Mouse (Mus musculus) megakaryocyte-erythroid progenitor cell, adult 5 weeks (primary cell): ENCODE results near the gene Apol7a. TPM values are rescaled to one million over a fixed set of nuclear protein-coding genes. Genes with fewer than 3 reads are reported as not detected.

Experiments used
- polyA plus RNA-seq: library from polyadenylated mRNA; stranded (reverse); fragments of >175 nt; gene quantifications from 2 replicates; pipeline ENCODE4 v1.2.3, GENCODE M21; 2012

Apol7a gene
- 0.18 TPM in 1 of 2 replicates, not detected in the other for polyA plus RNA-seq

DNA sequence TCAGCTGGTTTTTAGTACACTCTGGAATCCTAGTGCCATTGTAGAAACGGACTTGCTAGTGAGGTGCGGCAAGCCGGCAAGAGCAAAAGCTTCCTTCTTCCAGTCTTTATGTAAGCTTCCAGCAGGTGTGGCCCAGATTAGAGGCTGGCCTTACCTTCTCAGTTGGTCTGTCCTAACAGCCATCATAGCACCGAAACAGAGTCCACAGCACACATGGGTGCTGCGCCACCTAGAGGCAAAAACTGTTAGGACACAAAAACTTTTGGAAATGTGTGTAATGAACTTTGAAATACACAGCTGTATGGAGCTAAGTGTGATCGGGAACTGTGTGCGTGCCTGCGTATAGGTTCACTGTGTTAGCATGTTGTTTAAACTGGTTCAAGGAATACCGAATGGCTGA lies at the start of gene Apol7a:
Apol7a (minus strand) TSS at position 84 of the 400 bp plus-strand sequence.

DNA sequence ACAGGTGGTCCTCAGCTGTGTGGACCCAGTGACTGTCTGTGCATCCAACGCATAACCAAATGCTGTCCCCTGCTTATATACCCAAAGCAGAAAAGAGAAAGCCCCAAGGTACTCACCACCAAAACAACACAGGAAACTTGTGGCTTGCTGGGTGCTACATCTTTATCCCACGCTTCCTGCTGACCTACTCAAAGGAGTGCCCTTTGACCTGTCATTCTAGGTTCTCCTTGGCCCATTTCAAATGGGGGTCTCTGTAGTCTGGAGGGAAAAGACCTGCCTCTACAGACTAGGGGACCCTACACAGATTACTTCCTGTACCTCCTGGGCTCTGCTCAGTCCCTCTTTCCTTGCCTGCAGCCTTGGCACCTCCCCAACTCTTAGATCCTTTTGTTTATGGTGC lies 48.5 kb upstream of the Apol7a start, which contains the start of gene Apol7b:
Apol7b (minus strand) TSS at position 101 of the 400 bp plus-strand sequence.

DNA sequence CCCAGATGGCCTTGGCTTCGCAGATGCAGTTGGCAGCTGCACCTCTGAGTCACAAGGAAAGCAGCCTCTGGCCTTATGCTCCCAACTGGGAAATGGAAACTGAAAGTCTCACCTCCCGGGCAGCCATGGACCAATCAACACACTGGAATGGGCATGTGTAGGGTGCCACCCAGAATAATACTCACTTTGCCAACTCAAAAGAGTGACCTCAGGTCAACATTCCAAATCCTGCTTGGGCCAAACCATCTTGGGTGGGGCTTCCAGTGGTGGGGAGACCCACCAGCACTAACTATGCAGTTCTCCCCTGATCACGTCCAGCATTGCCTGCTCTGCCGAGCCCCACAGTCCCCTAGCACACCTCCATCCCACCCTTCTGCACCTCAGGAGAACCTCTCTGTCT lies 12.1 kb upstream of the Apol7a start, which contains the start of gene Apol9a:
Apol9a (minus strand) TSS at position 101 of the 400 bp plus-strand sequence.

Other genes with a start within 250 kb of the Apol7a start
- 0.57 and 0.71 TPM in 2 replicates for gene Rbfox2, start 92.1 kb downstream of the Apol7a start, polyA plus RNA-seq
- 0.16 TPM in 1 of 2 replicates, not detected in the other for gene Apol9a, start 12.0 kb upstream of the Apol7a start, polyA plus RNA-seq
- not detected in 2 replicates for gene Apol7b, start 48.4 kb upstream of the Apol7a start, polyA plus RNA-seq
- not detected in 2 replicates for gene Apol10a, start 77.9 kb upstream of the Apol7a start, polyA plus RNA-seq
- gene Apol11a, start 109.2 kb upstream of the Apol7a start, polyA plus RNA-seq = 0.05 TPM in 1 of 2 replicates, not detected in the other
- gene Apol7c, start 134.2 kb upstream of the Apol7a start, polyA plus RNA-seq = 0.09 TPM in 1 of 2 replicates, not detected in the other
- gene 1700025B11Rik, start 162.8 kb upstream of the Apol7a start, polyA plus RNA-seq = not detected in 2 replicates
- gene Apol10b, start 197.0 kb upstream of the Apol7a start, polyA plus RNA-seq = not detected in 2 replicates
- gene Gm36245, start 200.1 kb upstream of the Apol7a start, polyA plus RNA-seq = not detected in 2 replicates
- 0.13 and 0.17 TPM in 2 replicates for gene Apol11b, start 244.2 kb upstream of the Apol7a start, polyA plus RNA-seq